8 mouse cellular contexts compared by ENCODE assay signal in genomic region chr13:52818760-52819159, GRCm38 (mm10).
DNase-seq lines count a peak whose midpoint lies in the region; ATAC-seq and TF ChIP-seq lines count a peak whose summit lies in the region.

No protein-coding gene starts in this region.

- H3K9ac ChIP-seq in forebrain, postnatal 0 days = no peak overlapping the region
- H3K9ac ChIP-seq in liver, embryonic 14.5 days (replicated peaks) = peak overlapping the region; percentile 31; the same call in 1 of the 2 replicates
- no peak overlapping the region for H3K9ac ChIP-seq in stomach, postnatal 0 days (ENCODE audit: low read length)
- H3K9ac ChIP-seq in midbrain, embryonic 13.5 days (replicated peaks) = no peak overlapping the region

- 42% methylated on average over 3 of the region's 3 CpGs for WGBS in forebrain, postnatal 0 days
- 6% methylated on average over 3 of the region's 3 CpGs for WGBS in liver, embryonic 14.5 days (ENCODE audit: insufficient replicate concordance)
- WGBS in stomach, postnatal 0 days = 14% methylated on average over 3 of the region's 3 CpGs
- WGBS in midbrain, embryonic 13.5 days = 50% methylated on average over 3 of the region's 3 CpGs

- no peak for TF ChIP-seq POLR2A in bone marrow macrophage, adult 2 months (IDR thresholded peaks at IDR 0.05; ENCODE audit: borderline replicate concordance, low read depth, low read length)

- no peaks in the 10 kb centered on the region for H3K9me3 ChIP-seq in forebrain, postnatal 0 days (ENCODE audit: low read length)
- H3K9me3 ChIP-seq in liver, embryonic 14.5 days (ENCODE audit: control insufficient read depth, low read length) = no peaks in the 10 kb centered on the region
- no peaks in the 10 kb centered on the region for H3K9me3 ChIP-seq in stomach, postnatal 0 days (ENCODE audit: control insufficient read depth, low read length)
- H3K9me3 ChIP-seq in midbrain, embryonic 13.5 days = no peaks in the 10 kb centered on the region

- H3K27me3 ChIP-seq in forebrain, postnatal 0 days (ENCODE audit: insufficient read depth, low read length) = no peaks in the 10 kb centered on the region
- no peaks in the 10 kb centered on the region; the same call in 1 of the 2 replicates for H3K27me3 ChIP-seq in liver, embryonic 14.5 days (ENCODE audit: control insufficient read depth, insufficient read depth, low read length)
- H3K27me3 ChIP-seq in stomach, postnatal 0 days (ENCODE audit: control insufficient read depth, insufficient read depth, low read length) = no peaks in the 10 kb centered on the region
- H3K27me3 ChIP-seq in midbrain, embryonic 13.5 days = 0 out of 2 replicates have a peak, but pooled peaks cover 12% of the 10 kb centered on the region

- H3K27ac ChIP-seq in bone marrow macrophage, adult 2 months (ENCODE audit: insufficient read depth, low read depth, low read length) = peak overlapping the region; percentile 94
- H3K27ac ChIP-seq in forebrain, postnatal 0 days (ENCODE audit: low read depth, low read length) = peak overlapping the region; percentile 60
- no peak overlapping the region for H3K27ac ChIP-seq in liver, embryonic 14.5 days
- H3K27ac ChIP-seq in stomach, postnatal 0 days (replicated peaks) = peak overlapping the region; percentile 83
- no peak overlapping the region for H3K27ac ChIP-seq in midbrain, embryonic 13.5 days

- peak; percentile 88 for DNase-seq in NIH3T3 (ENCODE audit: low read depth)
- no peak for DNase-seq in forebrain, postnatal 0 days
- DNase-seq in induced T-regulatory cell, adult 2 months (ENCODE audit: low read depth) = peak; percentile 41
- DNase-seq in liver, embryonic 14.5 days (ENCODE audit: low read depth in 3 of 3, low spot score in 3 of 3) = no peak
- peak; percentile 86 for DNase-seq in stomach, postnatal 0 days (ENCODE audit: low spot score)
- no peak for DNase-seq in testis, postnatal 10 days (ENCODE audit: low spot score)

- no peak overlapping the region for H3K4me2 ChIP-seq in forebrain, postnatal 0 days (ENCODE audit: low read depth)
- no peak overlapping the region for H3K4me2 ChIP-seq in liver, embryonic 14.5 days (ENCODE audit: low read depth)
- H3K4me2 ChIP-seq in stomach, postnatal 0 days (replicated peaks; ENCODE audit: low read depth) = no peak overlapping the region
- H3K4me2 ChIP-seq in midbrain, embryonic 13.5 days (replicated peaks) = no peak overlapping the region

- TF ChIP-seq EP300 in liver, embryonic 14.5 days (IDR thresholded peaks at IDR 0.05; ENCODE audit: low read depth) = no peak
- TF ChIP-seq EP300 in stomach, postnatal 0 days (optimal IDR thresholded peaks at IDR 0.05) = no peak

- H3K4me3 ChIP-seq in bone marrow macrophage, adult 2 months (ENCODE audit: insufficient read depth, low read length) = no peak overlapping the region
- no peak overlapping the region for H3K4me3 ChIP-seq in forebrain, postnatal 0 days (ENCODE audit: low read depth, low read length)
- no peak overlapping the region for H3K4me3 ChIP-seq in liver, embryonic 14.5 days (ENCODE audit: insufficient read depth in 1 of 2, low read depth in 2 of 2, low read length in 2 of 2)
- no peak overlapping the region for H3K4me3 ChIP-seq in stomach, postnatal 0 days (ENCODE audit: low read depth, low read length)
- H3K4me3 ChIP-seq in midbrain, embryonic 13.5 days (replicated peaks) = no peak overlapping the region

- no peak for TF ChIP-seq CTCF in bone marrow macrophage, adult 2 months (IDR thresholded peaks at IDR 0.05; ENCODE audit: low read depth, low read length)
- TF ChIP-seq CTCF in forebrain, postnatal 0 days (IDR thresholded peaks at IDR 0.05; ENCODE audit: low read depth) = no peak
- TF ChIP-seq CTCF in liver, embryonic 14.5 days (IDR thresholded peaks at IDR 0.05; ENCODE audit: low read depth) = no peak
- TF ChIP-seq CTCF in stomach, postnatal 0 days (IDR thresholded peaks at IDR 0.05; ENCODE audit: low read depth) = peak; percentile 19; the same call in 1 of the 2 replicates

- ATAC-seq in forebrain, postnatal 0 days = no peak
- no peak for ATAC-seq in liver, embryonic 14.5 days (ENCODE audit: insufficient read depth)
- peak; percentile 79 for ATAC-seq in stomach, postnatal 0 days (ENCODE audit: low FRiP score, low TSS enrichment)
- ATAC-seq in midbrain, embryonic 13.5 days = no peak

- peaks cover 55% of the 10 kb centered on the region for H3K4me1 ChIP-seq in bone marrow macrophage, adult 2 months (ENCODE audit: control insufficient read depth, insufficient read depth, low read length)
- peaks cover 24% of the 10 kb centered on the region for H3K4me1 ChIP-seq in forebrain, postnatal 0 days (ENCODE audit: insufficient read depth)
- H3K4me1 ChIP-seq in liver, embryonic 14.5 days (replicated peaks; ENCODE audit: control insufficient read depth in 2 of 2, insufficient read depth in 2 of 2, low read length in 1 of 2) = peaks cover 9 to 49% of the 10 kb centered on the region in 2 experiments; a peak in 3 of 4 replicates
- H3K4me1 ChIP-seq in stomach, postnatal 0 days (replicated peaks; ENCODE audit: control insufficient read depth, insufficient read depth) = peaks cover 15% of the 10 kb centered on the region
- peaks cover 21% of the 10 kb centered on the region for H3K4me1 ChIP-seq in midbrain, embryonic 13.5 days (replicated peaks)

- no peaks in the 10 kb centered on the region for H3K36me3 ChIP-seq in forebrain, postnatal 0 days (ENCODE audit: insufficient read depth)
- no peaks in the 10 kb centered on the region for H3K36me3 ChIP-seq in liver, embryonic 14.5 days (replicated peaks; ENCODE audit: control insufficient read depth, insufficient read depth, low read depth)
- H3K36me3 ChIP-seq in stomach, postnatal 0 days (ENCODE audit: control insufficient read depth, insufficient read depth, low read length) = no peaks in the 10 kb centered on the region
- H3K36me3 ChIP-seq in midbrain, embryonic 13.5 days = no peaks in the 10 kb centered on the region

Comparison
In these comparisons a context has a peak if more than half of its experiments do, and no peak if none do; other contexts are left out.
1. DNase-seq: peak in NIH3T3 (single experiment), induced T-regulatory cell, adult 2 months (single experiment) and stomach, postnatal 0 days (single experiment); none in forebrain, postnatal 0 days (single experiment), liver, embryonic 14.5 days (0 of 3) and testis, postnatal 10 days (single experiment).
2. H3K27ac ChIP-seq: peak in bone marrow macrophage, adult 2 months (single experiment), forebrain, postnatal 0 days (single experiment) and stomach, postnatal 0 days (single experiment); none in liver, embryonic 14.5 days (single experiment) and midbrain, embryonic 13.5 days (single experiment).